Mouse (Mus musculus): ENCODE results near the gene 1110051M20Rik.

- TF ChIP-seq CTCF (IDR thresholded peaks at IDR 0.05; ENCODE audit: borderline replicate concordance, insufficient read depth, low read depth, low read length) (no peak), POLR2A (IDR thresholded peaks at IDR 0.05; ENCODE audit: borderline replicate concordance, insufficient read depth, low read length) (no peak)
These were observed 123.7 kb downstream of the 1110051M20Rik start for GRCm38 (mm10) chr2:91320559-91321529.

Data from cerebellum, adult 2 months (tissue).